Mouse (Mus musculus) stomach, embryonic 14.5 days (tissue): ENCODE data around the gene Cbs. TPM values are rescaled to one million over a fixed set of nuclear protein-coding genes. Genes with fewer than 3 reads are reported as not detected.
"Not testable (repeated sequence)": the region's sequence is repeated elsewhere in the genome, so short reads cannot be mapped to it uniquely, and the experiment has no call there.

Source experiments
- ATAC-seq: fragments of 200-750 bp; cut with Nextera tagmentation; 2 replicates; pipeline ENCODE4 v1.8.0; 2017; ENCODE audit warnings: low read depth, moderate TSS enrichment; ENCODE audit not compliant: insufficient number of reproducible peaks, insufficient read depth, low FRiP score
- H3K27ac ChIP-seq: fragments of 300-500 bp; sonication (generic); 2 replicates; pipeline ENCODE4 v1.5.1; 2014; ENCODE audit warnings: mild to moderate bottlenecking, low read length, moderate library complexity, mixed read lengths
- H3K27me3 ChIP-seq: fragments of 300-500 bp; sonication (generic); 2 replicates; pipeline ENCODE4 v1.6.1; 2014; ENCODE audit warnings: low read length, control low read depth, mixed read lengths; ENCODE audit not compliant: control insufficient read depth, insufficient read depth
- H3K36me3 ChIP-seq: fragments of 300-500 bp; sonication (generic); 2 replicates; pipeline ENCODE4 v1.6.1; 2014; ENCODE audit warnings: mild to moderate bottlenecking, control low read depth, low read length, moderate library complexity, mixed read lengths; ENCODE audit not compliant: control insufficient read depth, insufficient read depth
- H3K4me1 ChIP-seq: fragments of 300-500 bp; sonication (generic); 2 replicates; pipeline ENCODE4 v1.6.1; 2014; ENCODE audit warnings: low read length, control low read depth, mixed read lengths; ENCODE audit not compliant: control insufficient read depth, insufficient read depth
- H3K4me2 ChIP-seq: fragments of 300-500 bp; sonication (generic); replicated peaks from 2 replicates; pipeline ENCODE4 v1.6.1; 2014; ENCODE audit warnings: low read depth, low read length, control low read depth
- H3K4me3 ChIP-seq: fragments of 300-500 bp; sonication (generic); 2 replicates; pipeline ENCODE4 v1.5.1; 2014; ENCODE audit warnings: low read depth, low read length, control low read depth
- H3K9ac ChIP-seq: fragments of 300-500 bp; sonication (generic); replicated peaks from 2 replicates; pipeline ENCODE4 v1.6.1; 2014; ENCODE audit warnings: low read depth, mild to moderate bottlenecking, control low read depth, low read length, moderate library complexity, mixed read lengths
- H3K9me3 ChIP-seq: fragments of 300-500 bp; sonication (generic); 2 replicates; pipeline ENCODE4 v1.6.1; 2016; ENCODE audit warnings: low read depth, low read length, control low read depth; ENCODE audit not compliant: control insufficient read depth
- WGBS: fragments of 180-500 bp; shearing (Covaris S2); extraction: QIAGEN DNeasy Blood & Tissue Kit; methylation state at CpG from one replicate; pipeline ENCODE4 v1.1.7; 2014; 5-methylcytosine and 5-hydroxymethylcytosine counted together
- polyA plus RNA-seq: library from polyadenylated mRNA; unstranded; fragments of >200 nt; fragmentation: Nextera tagmentation; extraction: Ambion mirVana; gene quantifications from 2 replicates; pipeline ENCODE4 v1.2.1, GENCODE M21; 2014

The Cbs gene
- polyA plus RNA-seq, 1 experiment from 2014 or later: 1.3 TPM

GRCm38 (mm10) chr17:31613086-31613755 is 23.8 kb downstream of the Cbs start:
- Histone ChIP-seq H3K27ac (no peak overlapping the region), H3K4me1 (no peaks in the 10 kb centered on the region), H3K27me3 (no peaks in the 10 kb centered on the region), H3K9ac (no peak overlapping the region), H3K36me3 (no peaks in the 10 kb centered on the region; the same call in 1 of the 2 replicates), H3K9me3 (no peaks in the 10 kb centered on the region), H3K4me3 (no peak overlapping the region), H3K4me2 (no peak overlapping the region)
- no peak for ATAC-seq
- WGBS: 75% methylated on average over 4 of the region's 4 CpGs

- ATAC-seq: no peak
- no peak overlapping the region for H3K4me2 ChIP-seq
- 84% methylated on average over 3 of the region's 3 CpGs for WGBS
These were observed 27.1 kb downstream of the Cbs start for GRCm38 (mm10) chr17:31609895-31610294.

GRCm38 (mm10) chr17:31609173-31609572 is 27.9 kb downstream of the Cbs start:
- peaks cover 15% of the 10 kb centered on the region; the same call in 1 of the 2 replicates for H3K36me3 ChIP-seq
- H3K27ac ChIP-seq, H3K4me1 ChIP-seq, ATAC-seq, H3K4me2 ChIP-seq, H3K27me3 ChIP-seq, H3K9ac ChIP-seq, H3K4me3 ChIP-seq, H3K9me3 ChIP-seq: not testable (repeated sequence)
- WGBS: 91% methylated on average over 3 of the region's 3 CpGs

More at GRCm38 (mm10) chr17:31609895-31610294, 27.1 kb downstream of the Cbs start:
- no peaks in the 10 kb centered on the region for H3K4me1 ChIP-seq
- H3K27ac ChIP-seq: no peak overlapping the region
- no peak overlapping the region for H3K4me3 ChIP-seq
- no peaks in the 10 kb centered on the region for H3K27me3 ChIP-seq
- no peak overlapping the region for H3K9ac ChIP-seq
- peaks cover 11% of the 10 kb centered on the region; the same call in 1 of the 2 replicates for H3K36me3 ChIP-seq
- H3K9me3 ChIP-seq: no peaks in the 10 kb centered on the region

DNA sequence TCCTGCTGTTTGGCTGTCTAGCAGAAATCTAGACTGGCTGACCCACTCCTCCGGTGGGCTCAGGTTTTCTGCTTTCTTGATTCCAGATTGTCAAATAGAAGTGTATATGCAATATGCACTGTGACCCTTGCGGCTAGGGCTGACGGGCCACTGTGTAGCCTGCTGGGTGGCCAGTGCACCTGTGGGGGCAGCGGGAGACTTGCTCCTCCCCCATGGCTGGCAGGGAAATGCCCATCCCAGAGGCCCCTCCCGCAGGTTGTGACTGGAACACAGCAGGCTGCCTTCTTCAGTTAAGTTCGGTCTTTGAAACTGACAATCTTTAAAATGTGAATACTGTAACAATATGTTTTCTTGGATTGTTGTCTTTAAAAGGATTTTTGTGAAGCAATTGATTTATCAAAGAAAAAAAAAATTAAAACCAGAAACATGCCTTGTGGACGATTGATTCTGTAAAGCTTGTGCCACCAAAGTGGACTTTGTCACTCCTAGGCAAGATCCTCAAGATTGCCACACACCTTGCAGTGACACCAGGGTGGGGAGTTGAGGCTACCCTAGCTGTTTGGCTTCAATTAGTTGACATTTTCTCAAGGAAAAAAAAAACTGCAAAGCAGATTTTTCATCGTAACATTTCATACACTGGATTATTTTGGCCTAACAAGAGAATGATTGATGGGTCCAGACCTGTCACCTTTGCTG is 29.6 kb downstream of the Cbs start:
- no peaks in the 10 kb centered on the region for H3K4me1 ChIP-seq
- H3K27ac ChIP-seq: no peak overlapping the region
- peaks cover 27% of the 10 kb centered on the region for H3K36me3 ChIP-seq
- no peak overlapping the region for H3K4me3 ChIP-seq
- H3K9ac ChIP-seq: no peak overlapping the region
- H3K4me2 ChIP-seq: no peak overlapping the region
- WGBS: 75% methylated on average over 8 of the region's 8 CpGs
- no peak for ATAC-seq
- H3K9me3 ChIP-seq: no peaks in the 10 kb centered on the region
- H3K27me3 ChIP-seq: no peaks in the 10 kb centered on the region

- H3K27me3 ChIP-seq: no peaks in the 10 kb centered on the region
- H3K4me2 ChIP-seq: no peak overlapping the region
- no peak overlapping the region for H3K27ac ChIP-seq
- no peak overlapping the region for H3K9ac ChIP-seq
- 85% methylated on average over 7 of the region's 7 CpGs for WGBS
- no peak for ATAC-seq
- H3K4me1 ChIP-seq: no peaks in the 10 kb centered on the region
- H3K4me3 ChIP-seq: no peak overlapping the region
- H3K36me3 ChIP-seq: peaks cover 31% of the 10 kb centered on the region
- H3K9me3 ChIP-seq: no peaks in the 10 kb centered on the region
These were observed 30.6 kb downstream of the Cbs start for GRCm38 (mm10) chr17:31606424-31606823.

GRCm38 (mm10) chr17:31598593-31598992 is 38.4 kb downstream of the Cbs start:
- WGBS: 88% methylated on average over 8 of the region's 8 CpGs
- no peak overlapping the region for H3K27ac ChIP-seq
- ATAC-seq: no peak
- H3K36me3 ChIP-seq: peaks cover 60% of the 10 kb centered on the region
- no peak overlapping the region for H3K4me2 ChIP-seq
- H3K9me3 ChIP-seq: no peaks in the 10 kb centered on the region
- no peaks in the 10 kb centered on the region for H3K27me3 ChIP-seq
- H3K4me3 ChIP-seq: no peak overlapping the region
- no peak overlapping the region for H3K9ac ChIP-seq
- H3K4me1 ChIP-seq: no peaks in the 10 kb centered on the region

DNA sequence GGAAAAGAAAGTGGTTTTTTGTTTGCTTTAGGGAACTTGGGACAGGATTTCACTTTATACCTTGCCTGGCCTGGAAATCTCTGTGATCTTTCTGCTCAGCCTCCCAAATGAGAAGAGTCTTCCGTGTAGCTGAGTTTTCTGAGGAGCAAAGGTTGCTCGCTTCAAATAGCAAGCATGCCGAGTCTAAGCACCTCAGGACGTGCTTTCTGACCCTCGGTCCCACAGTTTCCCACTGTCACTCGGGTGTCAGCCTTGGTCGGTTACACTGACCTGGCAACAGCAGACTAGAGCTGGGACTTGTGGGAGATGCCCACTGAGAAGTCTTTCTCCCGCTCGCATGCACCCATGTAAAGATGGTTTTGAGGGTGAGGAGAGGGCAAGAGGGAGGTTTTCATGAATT is 39.1 kb downstream of the Cbs start:
- Histone ChIP-seq H3K27me3 (no peaks in the 10 kb centered on the region), H3K4me1 (no peaks in the 10 kb centered on the region), H3K9ac (no peak overlapping the region), H3K27ac (no peak overlapping the region), H3K9me3 (no peaks in the 10 kb centered on the region), H3K36me3 (peaks cover 59% of the 10 kb centered on the region), H3K4me3 (no peak overlapping the region), H3K4me2 (no peak overlapping the region)
- 90% methylated on average over 9 of the region's 9 CpGs for WGBS
- no peak for ATAC-seq

- Histone ChIP-seq H3K9ac (no peak overlapping the region), H3K36me3 (peaks cover 59% of the 10 kb centered on the region), H3K27me3 (no peaks in the 10 kb centered on the region)
These were observed 42.0 kb downstream of the Cbs start for GRCm38 (mm10) chr17:31595077-31595476.

More at GRCm38 (mm10) chr17:31595077-31595476, 42.0 kb downstream of the Cbs start:
- H3K9me3 ChIP-seq: no peaks in the 10 kb centered on the region
- 86% methylated on average over 5 of the region's 5 CpGs for WGBS
- no peak overlapping the region for H3K4me3 ChIP-seq
- no peak for ATAC-seq
- no peaks in the 10 kb centered on the region for H3K4me1 ChIP-seq
- no peak overlapping the region for H3K27ac ChIP-seq
- no peak overlapping the region for H3K4me2 ChIP-seq
